Mouse (Mus musculus): ENCODE measurements around the gene Ppp2r3a. TPM values are rescaled to one million over a fixed set of nuclear protein-coding genes. Genes with fewer than 3 reads are reported as not detected.

Gene Ppp2r3a
- total and polyA plus RNA-seq, 2 experiments from 2014 or later, result 18.6 to 37.9 TPM

- Histone ChIP-seq H3K4me3 (ENCODE audit: low read depth, low read length) (no peak overlapping the region), H3K4me1 (ENCODE audit: insufficient read depth, low read length) (no peaks in the 10 kb centered on the region), H3K9ac (replicated peaks; ENCODE audit: low read length, poor library complexity, severe bottlenecking) (no peak overlapping the region), H3K36me3 (ENCODE audit: insufficient read depth, low read length) (peaks cover 18% of the 10 kb centered on the region), H3K9me3 (ENCODE audit: low read length) (no peaks in the 10 kb centered on the region), H3K4me2 (ENCODE audit: low read depth, low read length, poor library complexity, severe bottlenecking) (no peak overlapping the region), H3K27me3 (ENCODE audit: insufficient read depth, low read length) (no peaks in the 10 kb centered on the region), H3K27ac (ENCODE audit: low read depth, low read length) (no peak overlapping the region)
- no peak for ATAC-seq (ENCODE audit: low FRiP score)
- TF ChIP-seq CTCF (IDR thresholded peaks at IDR 0.05), result no peak
- WGBS, result 98% methylated on average over 4 of the region's 4 CpGs
- no peak for DNase-seq (ENCODE audit: low spot score)
These were observed 108.0 kb downstream of the Ppp2r3a start for GRCm38 (mm10) chr9:101143635-101144034.

- DNase-seq (ENCODE audit: low spot score), result no peak
- no peak overlapping the region for H3K27ac ChIP-seq (ENCODE audit: low read depth, low read length)
- no peak overlapping the region for H3K4me2 ChIP-seq (ENCODE audit: low read depth, low read length, poor library complexity, severe bottlenecking)
- peaks cover 10% of the 10 kb centered on the region for H3K36me3 ChIP-seq (ENCODE audit: insufficient read depth, low read length)
- no peak for ATAC-seq (ENCODE audit: low FRiP score)
- H3K9me3 ChIP-seq (ENCODE audit: low read length), result no peaks in the 10 kb centered on the region
- no peak overlapping the region for H3K4me3 ChIP-seq (ENCODE audit: low read depth, low read length)
- H3K9ac ChIP-seq (replicated peaks; ENCODE audit: low read length, poor library complexity, severe bottlenecking), result no peak overlapping the region
- H3K27me3 ChIP-seq (ENCODE audit: insufficient read depth, low read length), result no peaks in the 10 kb centered on the region
- TF ChIP-seq CTCF (IDR thresholded peaks at IDR 0.05), result no peak
- WGBS, result 91% methylated on average over 8 of the region's 8 CpGs
- no peaks in the 10 kb centered on the region for H3K4me1 ChIP-seq (ENCODE audit: insufficient read depth, low read length)
These were observed 137.3 kb downstream of the Ppp2r3a start for GRCm38 (mm10) chr9:101114182-101114884.

GRCm38 (mm10) chr9:101113317-101113716 is 138.3 kb downstream of the Ppp2r3a start:
- H3K27ac ChIP-seq (ENCODE audit: low read depth, low read length), result no peak overlapping the region
- peaks cover 10% of the 10 kb centered on the region for H3K36me3 ChIP-seq (ENCODE audit: insufficient read depth, low read length)
- H3K9me3 ChIP-seq (ENCODE audit: low read length), result no peaks in the 10 kb centered on the region
- H3K9ac ChIP-seq (replicated peaks; ENCODE audit: low read length, poor library complexity, severe bottlenecking), result no peak overlapping the region
- ATAC-seq (ENCODE audit: low FRiP score) (no peak), DNase-seq (ENCODE audit: low spot score) (no peak)
- no peaks in the 10 kb centered on the region for H3K4me1 ChIP-seq (ENCODE audit: insufficient read depth, low read length)
- no peak for TF ChIP-seq CTCF (IDR thresholded peaks at IDR 0.05)
- no peak overlapping the region for H3K4me2 ChIP-seq (ENCODE audit: low read depth, low read length, poor library complexity, severe bottlenecking)
- H3K27me3 ChIP-seq (ENCODE audit: insufficient read depth, low read length), result no peaks in the 10 kb centered on the region
- H3K4me3 ChIP-seq (ENCODE audit: low read depth, low read length), result no peak overlapping the region
- WGBS, result 92% methylated on average over 4 of the region's 4 CpGs

GRCm38 (mm10) chr9:101110013-101110412 is 141.6 kb downstream of the Ppp2r3a start:
- TF ChIP-seq CTCF (IDR thresholded peaks at IDR 0.05), result no peak
- Histone ChIP-seq H3K9ac (replicated peaks; ENCODE audit: low read length, poor library complexity, severe bottlenecking) (no peak overlapping the region), H3K4me1 (ENCODE audit: insufficient read depth, low read length) (no peaks in the 10 kb centered on the region), H3K27ac (ENCODE audit: low read depth, low read length) (no peak overlapping the region), H3K9me3 (ENCODE audit: low read length) (no peaks in the 10 kb centered on the region), H3K36me3 (ENCODE audit: insufficient read depth, low read length) (peaks cover 4% of the 10 kb centered on the region), H3K4me3 (ENCODE audit: low read depth, low read length) (no peak overlapping the region), H3K27me3 (ENCODE audit: insufficient read depth, low read length) (no peaks in the 10 kb centered on the region), H3K4me2 (ENCODE audit: low read depth, low read length, poor library complexity, severe bottlenecking) (no peak overlapping the region)
- 52% methylated on average over 3 of the region's 3 CpGs for WGBS
- peak; percentile 25 for DNase-seq (ENCODE audit: low spot score)
- ATAC-seq (ENCODE audit: low FRiP score), result no peak

- H3K27me3 ChIP-seq (ENCODE audit: insufficient read depth, low read length), result no peaks in the 10 kb centered on the region
- no peaks in the 10 kb centered on the region for H3K9me3 ChIP-seq (ENCODE audit: low read length)
- no peak overlapping the region for H3K4me3 ChIP-seq (ENCODE audit: low read depth, low read length)
- H3K9ac ChIP-seq (replicated peaks; ENCODE audit: low read length, poor library complexity, severe bottlenecking), result no peak overlapping the region
- ATAC-seq (ENCODE audit: low FRiP score) (no peak), DNase-seq (ENCODE audit: low spot score) (no peak)
- no peaks in the 10 kb centered on the region for H3K4me1 ChIP-seq (ENCODE audit: insufficient read depth, low read length)
- no peak overlapping the region for H3K27ac ChIP-seq (ENCODE audit: low read depth, low read length)
- peaks cover 4% of the 10 kb centered on the region for H3K36me3 ChIP-seq (ENCODE audit: insufficient read depth, low read length)
- H3K4me2 ChIP-seq (ENCODE audit: low read depth, low read length, poor library complexity, severe bottlenecking), result no peak overlapping the region
- WGBS, result 80% methylated on average over 3 of the region's 3 CpGs
- no peak for TF ChIP-seq CTCF (IDR thresholded peaks at IDR 0.05)
These were observed 144.2 kb downstream of the Ppp2r3a start for GRCm38 (mm10) chr9:101107386-101107785.

DNA sequence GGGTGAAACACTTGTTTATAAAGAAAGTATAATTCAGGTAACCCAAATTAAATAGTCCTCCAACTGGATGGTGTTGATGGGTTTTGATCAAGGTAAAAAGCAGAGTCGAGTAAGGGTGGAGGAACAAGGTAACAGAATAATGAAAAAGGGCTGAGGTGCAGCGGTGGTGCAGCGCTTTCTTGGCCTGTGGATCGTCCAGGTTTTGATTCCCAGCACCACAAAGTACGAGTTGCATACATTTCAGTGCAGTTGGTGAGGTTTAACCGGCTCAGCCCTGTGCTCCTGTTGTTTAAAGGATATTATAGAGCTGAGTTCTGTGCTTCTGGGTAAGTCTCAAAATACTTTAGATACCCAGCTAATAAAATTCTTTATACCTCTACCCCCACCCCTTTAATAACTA is 145.9 kb downstream of the Ppp2r3a start:
- Histone ChIP-seq H3K4me1 (ENCODE audit: insufficient read depth, low read length) (no peaks in the 10 kb centered on the region), H3K27ac (ENCODE audit: low read depth, low read length) (no peak overlapping the region), H3K9ac (replicated peaks; ENCODE audit: low read length, poor library complexity, severe bottlenecking) (no peak overlapping the region), H3K4me2 (ENCODE audit: low read depth, low read length, poor library complexity, severe bottlenecking) (no peak overlapping the region), H3K36me3 (ENCODE audit: insufficient read depth, low read length) (peaks cover 16% of the 10 kb centered on the region), H3K4me3 (ENCODE audit: low read depth, low read length) (no peak overlapping the region), H3K27me3 (ENCODE audit: insufficient read depth, low read length) (no peaks in the 10 kb centered on the region), H3K9me3 (ENCODE audit: low read length) (no peaks in the 10 kb centered on the region)
- 95% methylated on average over 6 of the region's 6 CpGs for WGBS
- no peak for TF ChIP-seq CTCF (IDR thresholded peaks at IDR 0.05)
- ATAC-seq (ENCODE audit: low FRiP score), result no peak
- DNase-seq (ENCODE audit: low spot score), result no peak
